Mouse (Mus musculus): ENCODE measurements at regions not wholly inside any gene's neighbourhood (a gene's known extent, or its start where the extent isn't known, plus 50 kb on each side); places are given as distances from the start of the nearest gene placed in this dataset.
"Not testable (repeated sequence)": the region's sequence is repeated elsewhere in the genome, so short reads cannot be mapped to it uniquely, and the experiment has no call there.

DNA sequence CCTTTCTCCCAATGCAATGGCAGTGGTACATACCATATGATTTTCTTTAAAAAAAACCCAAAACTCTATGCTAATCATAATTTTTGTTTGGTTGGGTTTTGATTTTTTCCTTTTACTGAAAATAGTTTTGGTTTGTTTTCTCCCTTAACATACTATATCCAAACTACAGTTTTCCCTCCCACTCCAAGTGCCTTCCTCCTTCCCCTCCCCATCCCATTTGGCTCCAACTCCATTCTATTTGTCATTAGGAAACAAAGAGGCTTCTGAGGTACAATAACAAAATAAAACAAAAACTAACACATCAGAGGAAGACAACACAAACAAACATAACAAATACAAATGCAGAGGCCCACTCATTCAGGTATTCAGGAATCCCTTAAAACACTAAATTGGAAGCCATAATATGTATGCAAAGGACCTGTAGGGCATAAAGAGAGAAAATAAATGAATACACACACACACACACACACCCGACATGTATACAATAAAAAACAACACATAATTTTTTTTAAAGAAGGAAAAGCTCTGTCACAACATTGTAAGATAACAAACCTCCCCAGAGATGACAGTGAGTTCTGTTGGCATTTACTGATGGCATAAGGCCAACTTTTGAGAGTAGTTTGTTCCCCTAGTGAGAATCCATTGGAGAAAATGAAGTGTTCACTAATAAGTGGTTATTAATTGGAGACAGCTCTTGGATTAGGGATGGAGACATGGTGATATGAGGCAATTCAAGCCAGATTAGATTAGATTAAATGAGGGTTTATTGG, 230.5 kb upstream of the Ell2 start:
- TF ChIP-seq FLI1 (IDR thresholded peaks at IDR 0.05; ENCODE audit: low read length) (no peak), GATA1 (IDR thresholded peaks at IDR 0.05; ENCODE audit: borderline replicate concordance, low read length) (no peak)
- Histone ChIP-seq H3K9me3 (peaks cover 7% of the 10 kb centered on the region), H3K36me3 (replicated peaks; ENCODE audit: low read length) (no peaks in the 10 kb centered on the region), H3K4me3 (replicated peaks) (no peak overlapping the region), H3K27me3 (replicated peaks) (no peaks in the 10 kb centered on the region), H3K4me1 (no peaks in the 10 kb centered on the region)

DNA sequence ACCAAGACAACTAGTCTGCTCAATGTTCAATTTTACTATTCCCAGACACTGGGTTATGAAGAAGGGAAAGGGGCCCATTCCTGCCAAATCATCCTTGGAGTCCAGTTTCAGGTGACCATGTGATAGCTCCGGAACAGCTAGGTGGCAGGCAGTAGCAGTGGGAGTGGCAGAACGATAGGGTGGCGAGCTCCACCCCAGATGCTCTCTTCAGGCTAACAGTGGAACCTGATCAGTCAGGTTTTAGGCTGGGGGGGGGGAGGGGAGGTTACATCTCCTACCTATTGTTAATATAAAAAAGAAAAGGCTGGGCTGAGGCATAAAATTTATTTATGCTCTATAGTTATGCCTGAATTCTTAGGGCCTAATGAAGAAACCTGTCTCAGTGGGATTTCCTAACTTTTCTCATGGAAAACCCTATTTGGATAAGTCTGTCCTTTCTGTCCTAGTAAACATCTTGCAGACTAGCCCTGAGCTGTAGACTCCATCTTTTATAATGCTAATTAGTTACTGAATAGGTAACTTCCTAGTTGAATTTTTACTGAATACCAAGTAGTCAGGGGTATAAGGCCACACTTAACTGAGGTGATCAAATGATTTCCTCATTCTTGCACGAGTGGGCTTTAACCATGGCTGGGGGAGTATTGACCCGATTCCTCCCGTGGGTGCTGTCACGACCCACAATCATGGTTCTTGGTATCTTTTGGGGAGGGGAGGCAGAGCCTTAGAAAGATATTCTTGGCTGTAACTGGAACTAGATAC, 223.2 kb upstream of the Ell2 start:
- not testable (repeated sequence) for H3K36me3 ChIP-seq (replicated peaks; ENCODE audit: low read length); H3K9me3 ChIP-seq; H3K4me1 ChIP-seq; H3K27me3 ChIP-seq (replicated peaks); H3K4me3 ChIP-seq (replicated peaks)

DNA sequence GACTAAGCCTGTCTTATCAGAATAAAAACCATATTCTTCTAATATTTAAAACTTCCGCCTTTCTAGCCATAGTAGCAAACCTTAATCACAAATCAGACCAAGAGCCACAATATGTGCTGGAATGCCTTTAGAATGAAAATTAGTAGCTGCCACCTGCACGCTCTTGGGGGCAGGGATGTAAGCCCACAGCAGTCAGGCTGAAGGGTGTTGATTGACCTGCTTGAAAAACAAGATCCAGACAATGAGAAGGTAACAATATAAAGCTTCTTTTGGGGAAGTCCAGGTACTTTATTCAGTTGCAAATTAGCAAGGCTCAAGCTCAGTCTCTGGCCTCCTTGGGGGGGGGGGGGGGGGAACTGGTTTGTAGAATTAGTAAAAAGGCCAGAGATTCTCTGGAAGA, 222.3 kb upstream of the Ell2 start:
- H3K36me3 ChIP-seq (replicated peaks; ENCODE audit: low read length); H3K4me3 ChIP-seq (replicated peaks); H3K9me3 ChIP-seq; H3K4me1 ChIP-seq; H3K27me3 ChIP-seq (replicated peaks): not testable (repeated sequence)

DNA sequence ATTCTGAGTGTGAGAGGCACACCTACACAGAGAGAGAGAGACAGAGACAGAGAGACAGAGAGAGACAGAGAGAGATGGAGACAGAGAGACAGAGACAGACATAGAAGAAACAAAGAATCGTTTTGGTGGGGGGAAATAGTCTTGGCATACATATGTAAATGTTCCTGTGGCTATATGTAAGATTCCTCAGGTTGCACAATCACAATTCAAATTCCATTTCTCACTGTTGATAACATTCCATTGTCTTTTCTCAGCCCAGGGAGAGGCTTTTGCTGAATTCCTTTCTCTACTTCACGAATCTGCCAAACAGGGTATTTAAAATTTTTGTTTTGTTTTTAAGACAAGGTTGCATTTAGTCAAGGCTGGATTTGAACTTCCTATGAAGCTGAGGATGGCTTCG, 205.0 kb upstream of the Ell2 start:
- Histone ChIP-seq H3K27me3 (replicated peaks) (no peaks in the 10 kb centered on the region), H3K4me3 (replicated peaks) (no peak overlapping the region), H3K4me1 (no peaks in the 10 kb centered on the region), H3K36me3 (replicated peaks; ENCODE audit: low read length) (no peaks in the 10 kb centered on the region), H3K9me3 (peaks cover 6% of the 10 kb centered on the region; the same call in 1 of the 2 replicates)
- TF ChIP-seq GATA1 (IDR thresholded peaks at IDR 0.05; ENCODE audit: borderline replicate concordance, low read length) (no peak), FLI1 (IDR thresholded peaks at IDR 0.05; ENCODE audit: low read length) (no peak)

DNA sequence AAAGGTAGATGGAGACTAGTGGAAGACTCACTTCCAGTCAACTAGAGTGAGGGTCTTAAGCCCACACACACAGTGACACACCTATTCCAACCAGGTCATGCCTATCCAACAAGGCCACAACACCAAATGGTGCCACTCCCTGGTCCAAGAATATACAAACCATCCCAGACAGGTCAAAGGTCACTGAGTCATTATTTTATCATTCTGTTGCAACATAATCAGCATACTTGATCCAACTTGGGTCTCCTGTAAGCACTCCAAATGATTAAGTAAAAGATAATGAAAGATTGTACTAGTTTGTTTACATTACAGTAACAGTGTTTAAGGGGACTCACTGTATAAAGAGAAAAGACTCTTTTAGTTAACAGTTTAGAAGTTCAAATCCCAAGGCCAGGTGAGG, 203.2 kb upstream of the Ell2 start:
- no peaks in the 10 kb centered on the region for H3K4me1 ChIP-seq
- TF ChIP-seq FLI1 (IDR thresholded peaks at IDR 0.05; ENCODE audit: low read length) = no peak
- TF ChIP-seq GATA1 (IDR thresholded peaks at IDR 0.05; ENCODE audit: borderline replicate concordance, low read length) = no peak
- no peak overlapping the region for H3K4me3 ChIP-seq (replicated peaks)
- H3K9me3 ChIP-seq = peaks cover 14% of the 10 kb centered on the region
- H3K27me3 ChIP-seq (replicated peaks) = no peaks in the 10 kb centered on the region
- no peaks in the 10 kb centered on the region for H3K36me3 ChIP-seq (replicated peaks; ENCODE audit: low read length)

DNA sequence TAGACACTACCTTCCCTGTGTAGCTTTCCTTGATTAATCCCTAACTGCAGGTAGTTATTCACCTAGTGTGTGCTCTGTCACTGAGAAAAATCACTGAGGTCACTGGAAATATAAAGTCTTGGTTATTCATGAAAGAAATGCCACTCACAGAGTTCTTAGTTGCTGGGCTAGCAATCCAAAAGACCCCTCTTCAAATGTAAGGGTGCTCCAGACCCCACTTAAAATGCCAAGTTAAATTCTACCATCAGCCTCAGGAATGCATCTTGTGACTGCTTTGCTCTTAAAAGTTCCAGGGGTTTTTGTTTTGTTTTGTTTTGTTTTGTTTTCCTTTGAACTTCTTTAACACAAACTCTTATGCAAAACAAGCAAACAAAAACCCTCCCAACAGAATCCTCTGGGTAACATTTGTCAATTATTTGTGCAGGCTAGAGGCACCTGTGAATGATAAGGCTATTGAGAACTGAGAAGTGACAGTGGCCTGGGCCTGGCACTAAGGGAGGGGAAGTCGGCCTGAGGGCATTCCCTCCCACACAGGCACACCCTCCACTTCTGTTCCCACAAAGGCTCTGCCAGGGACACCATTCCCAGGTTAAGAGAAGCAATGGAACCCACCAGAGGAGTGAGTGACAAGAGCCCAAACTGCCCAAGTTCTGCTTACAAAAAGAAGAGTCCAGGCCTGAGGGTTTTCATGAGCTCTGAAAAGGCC, 192.1 kb upstream of the Ell2 start:
- TF ChIP-seq FLI1 (IDR thresholded peaks at IDR 0.05; ENCODE audit: low read length) (no peak), GATA1 (IDR thresholded peaks at IDR 0.05; ENCODE audit: borderline replicate concordance, low read length) (no peak)
- Histone ChIP-seq H3K9me3 (0 out of 2 replicates have a peak, but pooled peaks cover 3% of the 10 kb centered on the region), H3K4me3 (replicated peaks) (no peak overlapping the region), H3K36me3 (replicated peaks; ENCODE audit: low read length) (no peaks in the 10 kb centered on the region), H3K27me3 (replicated peaks) (no peaks in the 10 kb centered on the region), H3K4me1 (no peaks in the 10 kb centered on the region)

DNA sequence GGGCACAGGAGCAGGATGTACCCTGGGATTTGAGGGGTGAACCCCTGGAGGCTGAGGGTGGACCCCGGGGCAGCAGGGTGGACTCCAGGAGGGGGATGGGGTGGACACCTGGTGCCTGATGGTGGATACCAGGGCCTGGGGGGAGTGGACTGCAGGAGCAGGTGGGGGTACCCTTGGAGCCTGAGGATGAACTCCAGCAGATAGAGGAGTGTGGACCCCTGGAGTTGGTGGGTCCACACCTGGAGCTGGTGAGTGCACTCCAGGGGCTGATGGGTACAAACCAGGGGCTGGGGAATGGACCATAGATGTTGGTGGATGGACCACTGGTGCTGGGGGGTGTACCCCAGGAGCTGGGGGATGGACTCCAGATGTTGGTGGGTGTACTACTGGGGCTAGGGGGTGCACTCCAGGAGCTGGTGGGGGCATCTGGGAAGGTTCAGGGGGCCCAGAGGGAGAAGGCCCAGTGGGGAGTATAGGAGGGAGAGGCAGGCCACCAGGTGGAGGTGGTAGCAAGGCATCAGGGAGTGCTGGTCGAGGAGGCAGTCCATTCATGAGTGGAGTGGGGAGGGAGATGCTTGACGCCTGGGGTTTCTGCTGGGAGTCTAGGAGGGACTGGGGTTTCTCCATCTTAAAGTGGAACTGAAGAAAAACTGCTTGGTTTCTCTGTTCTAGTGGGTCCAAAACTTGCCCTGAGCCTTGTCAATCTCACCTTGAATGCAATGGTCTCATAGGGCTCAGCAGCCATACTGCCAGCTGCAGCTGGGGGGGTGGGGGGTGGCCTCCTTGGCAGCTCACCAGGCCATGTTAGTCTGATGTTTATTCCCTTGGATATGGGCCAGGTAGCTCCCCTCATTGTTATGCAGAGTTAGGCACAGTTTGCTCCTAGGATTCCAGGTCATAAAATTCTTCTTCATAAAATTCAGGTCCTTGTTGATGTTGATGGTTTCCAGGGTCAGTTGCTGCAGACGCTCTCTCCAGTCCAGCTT, 183.0 kb upstream of the Ell2 start:
- H3K4me3 ChIP-seq (replicated peaks) = no peak overlapping the region
- H3K4me1 ChIP-seq = no peaks in the 10 kb centered on the region
- H3K9me3 ChIP-seq = no peaks in the 10 kb centered on the region
- TF ChIP-seq GATA1 (IDR thresholded peaks at IDR 0.05; ENCODE audit: borderline replicate concordance, low read length) (no peak), FLI1 (IDR thresholded peaks at IDR 0.05; ENCODE audit: low read length) (no peak)
- H3K36me3 ChIP-seq (replicated peaks; ENCODE audit: low read length) = no peaks in the 10 kb centered on the region
- H3K27me3 ChIP-seq (replicated peaks) = no peaks in the 10 kb centered on the region

DNA sequence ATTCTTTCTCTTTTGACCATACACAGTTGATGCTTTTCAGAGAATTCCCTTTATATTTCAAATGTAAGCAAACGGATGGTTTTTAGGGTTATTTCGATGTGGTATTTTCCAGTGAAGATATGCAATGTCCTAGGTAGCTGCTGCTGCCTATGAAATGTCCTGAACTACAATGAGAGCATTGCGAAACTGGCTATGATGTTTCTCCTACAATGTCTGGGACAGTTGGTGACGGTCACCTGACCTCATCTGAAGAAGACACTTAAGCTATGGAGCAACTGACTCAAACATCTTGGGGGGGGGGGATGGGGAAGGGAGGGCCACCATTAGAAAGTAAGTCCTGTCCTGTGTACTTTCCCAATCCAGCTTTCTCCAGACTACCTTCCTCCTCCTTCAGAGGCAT, 182.1 kb upstream of the Ell2 start:
- no peaks in the 10 kb centered on the region for H3K4me1 ChIP-seq

DNA sequence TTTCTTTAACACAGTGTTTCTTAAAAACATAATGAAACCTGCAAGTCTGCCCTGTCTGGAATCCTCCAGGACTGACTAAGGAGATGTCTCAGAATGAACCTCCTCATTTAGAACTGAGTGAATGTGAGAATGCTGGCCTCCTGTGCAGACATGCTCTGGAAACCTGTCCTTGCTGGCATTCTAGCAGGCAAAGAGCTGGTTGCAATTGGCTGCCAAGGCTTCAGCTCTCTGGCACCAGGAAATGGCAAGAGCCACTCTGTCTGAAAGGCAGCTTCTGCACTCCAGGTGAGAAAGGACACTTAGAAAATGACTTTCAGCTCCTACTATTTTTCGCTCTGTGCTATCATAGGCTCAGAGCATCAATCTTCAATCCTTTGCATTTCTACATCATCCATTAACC, 175.0 kb upstream of the Ell2 start:
- TF ChIP-seq GATA1 (IDR thresholded peaks at IDR 0.05; ENCODE audit: borderline replicate concordance, low read length) = no peak
- TF ChIP-seq FLI1 (IDR thresholded peaks at IDR 0.05; ENCODE audit: low read length) = no peak
- no peaks in the 10 kb centered on the region for H3K4me1 ChIP-seq
- no peaks in the 10 kb centered on the region for H3K27me3 ChIP-seq (replicated peaks)
- H3K4me3 ChIP-seq (replicated peaks) = no peak overlapping the region
- H3K9me3 ChIP-seq = no peaks in the 10 kb centered on the region
- no peaks in the 10 kb centered on the region for H3K36me3 ChIP-seq (replicated peaks; ENCODE audit: low read length)

More for the DNA sequence above, 182.1 kb upstream of the Ell2 start:
- no peaks in the 10 kb centered on the region for H3K9me3 ChIP-seq
- H3K27me3 ChIP-seq (replicated peaks) = no peaks in the 10 kb centered on the region
- H3K36me3 ChIP-seq (replicated peaks; ENCODE audit: low read length) = no peaks in the 10 kb centered on the region
- no peak overlapping the region for H3K4me3 ChIP-seq (replicated peaks)
- no peak for TF ChIP-seq FLI1 (IDR thresholded peaks at IDR 0.05; ENCODE audit: low read length)

Data from megakaryocyte, embryonic 14.5 days (primary cell).